Mouse (Mus musculus) embryonic facial prominence, embryonic 14.5 days (tissue): ENCODE data around the gene Gjc1. TPM values are rescaled to one million over a fixed set of nuclear protein-coding genes. Genes with fewer than 3 reads are reported as not detected.

ENCODE experiments used
- ATAC-seq: fragments of 200-750 bp; cut with Nextera tagmentation; 2 replicates; pipeline ENCODE4 v1.8.0; 2017; ENCODE audit warnings: low read depth, moderate number of reproducible peaks, moderate TSS enrichment
- DNase-seq: peaks from one replicate; pipeline ENCODE4 v3.0.0-alpha.2; 2015; ENCODE audit warnings: low spot score
- H3K27ac ChIP-seq: fragments of 300-500 bp; sonication (generic); replicated peaks from 2 replicates; pipeline ENCODE4 v1.5.1; 2014; ENCODE audit warnings: low read depth, mild to moderate bottlenecking, low read length, moderate library complexity
- H3K27me3 ChIP-seq: fragments of 300-500 bp; sonication (generic); replicated peaks from 2 replicates; pipeline ENCODE4 v1.6.1; 2014; ENCODE audit warnings: low read length; ENCODE audit not compliant: control insufficient read depth, insufficient read depth
- H3K36me3 ChIP-seq: fragments of 300-500 bp; sonication (generic); 2 replicates; pipeline ENCODE4 v1.6.1; 2014; ENCODE audit warnings: low read length, mixed read lengths; ENCODE audit not compliant: control insufficient read depth, insufficient read depth
- H3K4me1 ChIP-seq: fragments of 300-500 bp; sonication (generic); 2 replicates; pipeline ENCODE4 v1.6.1; 2014; ENCODE audit warnings: antibody characterized with exemption, low read length; ENCODE audit not compliant: control insufficient read depth, insufficient read depth
- H3K4me2 ChIP-seq: fragments of 300-500 bp; sonication (generic); 2 replicates; pipeline ENCODE4 v1.6.1; 2014; ENCODE audit warnings: low read depth, mild to moderate bottlenecking, low read length, moderate library complexity, mixed read lengths
- H3K4me3 ChIP-seq: fragments of 300-500 bp; sonication (generic); 2 replicates; pipeline ENCODE4 v1.5.1; 2014; ENCODE audit warnings: low read depth, mild to moderate bottlenecking, low read length
- H3K9ac ChIP-seq: fragments of 300-500 bp; sonication (generic); 2 replicates; pipeline ENCODE4 v1.6.1; 2014; ENCODE audit warnings: low read depth, mild to moderate bottlenecking, low read length, moderate library complexity, mixed read lengths
- H3K9me3 ChIP-seq: fragments of 300-500 bp; sonication (generic); 2 replicates; pipeline ENCODE4 v1.6.1; 2016; ENCODE audit warnings: low read length; ENCODE audit not compliant: control insufficient read depth
- whole genome bisulfite sequencing: fragments of 180-500 bp; shearing (Covaris S2); extraction: QIAGEN DNeasy Blood & Tissue Kit; methylation state at CpG from one replicate; pipeline ENCODE4 v1.1.7; 2014; 5-methylcytosine and 5-hydroxymethylcytosine counted together
- polyA plus RNA-seq: library from polyadenylated mRNA; unstranded; fragments of >200 nt; fragmentation: Nextera tagmentation; extraction: Ambion mirVana; gene quantifications from 2 replicates; pipeline ENCODE4 v1.2.1, GENCODE M21; 2014

Gene Gjc1
- polyA plus RNA-seq, 1 experiment from 2014 or later, result 46.0 TPM

- Histone ChIP-seq H3K9me3 (no peaks in the 10 kb centered on the region), H3K36me3 (no peaks in the 10 kb centered on the region), H3K27me3 (no peaks in the 10 kb centered on the region), H3K4me1 (peaks cover 11% of the 10 kb centered on the region), H3K4me3 (no peak overlapping the region), H3K9ac (no peak overlapping the region), H3K27ac (no peak overlapping the region), H3K4me2 (no peak overlapping the region)
- DNase-seq (no peak), ATAC-seq (no peak)
- whole genome bisulfite sequencing, result 66% methylated on average over 7 of the region's 7 CpGs
Measured at GRCm38 (mm10) chr11:102779824-102780223, 39.7 kb downstream of the Gjc1 start.

- H3K4me1 ChIP-seq, result peaks cover 11% of the 10 kb centered on the region
- H3K27me3 ChIP-seq, result no peaks in the 10 kb centered on the region
- WGBS, result 78% methylated on average over 8 of the region's 8 CpGs
- ATAC-seq (no peak), DNase-seq (no peak)
- H3K36me3 ChIP-seq, result no peaks in the 10 kb centered on the region
- H3K9me3 ChIP-seq, result no peaks in the 10 kb centered on the region
- H3K4me2 ChIP-seq, result no peak overlapping the region
- no peak overlapping the region for H3K9ac ChIP-seq
- no peak overlapping the region for H3K27ac ChIP-seq
- no peak overlapping the region for H3K4me3 ChIP-seq
Measured at GRCm38 (mm10) chr11:102779081-102779638, 40.3 kb downstream of the Gjc1 start.

GRCm38 (mm10) chr11:102778597-102778996, 40.9 kb downstream of the Gjc1 start:
- no peak for ATAC-seq
- DNase-seq, result no peak
- H3K9me3 ChIP-seq, result no peaks in the 10 kb centered on the region
- peak overlapping the region; percentile 50; the same call in 1 of the 2 replicates for H3K9ac ChIP-seq
- no peaks in the 10 kb centered on the region for H3K36me3 ChIP-seq
- H3K27ac ChIP-seq, result 0 out of 2 replicates have a peak overlapping the region, but pooled peaks have one; percentile 48
- H3K4me3 ChIP-seq, result no peak overlapping the region
- H3K4me1 ChIP-seq, result peaks cover 11% of the 10 kb centered on the region
- WGBS, result 32% methylated on average over 5 of the region's 5 CpGs
- H3K27me3 ChIP-seq, result no peaks in the 10 kb centered on the region
- H3K4me2 ChIP-seq, result no peak overlapping the region

GRCm38 (mm10) chr11:102778165-102778564, 41.3 kb downstream of the Gjc1 start:
- ATAC-seq (no peak), DNase-seq (peak; percentile 48)
- Histone ChIP-seq H3K4me1 (peaks cover 11% of the 10 kb centered on the region), H3K27me3 (no peaks in the 10 kb centered on the region), H3K4me2 (peak overlapping the region; percentile 51), H3K9me3 (no peaks in the 10 kb centered on the region), H3K36me3 (no peaks in the 10 kb centered on the region), H3K27ac (peak overlapping the region; percentile 48; the same call in 1 of the 2 replicates), H3K9ac (peak overlapping the region; percentile 50), H3K4me3 (peak overlapping the region; percentile 28)
- WGBS, result 12% methylated on average over 14 of the region's 14 CpGs

- 23% methylated on average over 21 of the region's 21 CpGs for WGBS
- no peaks in the 10 kb centered on the region for H3K27me3 ChIP-seq
- H3K36me3 ChIP-seq, result no peaks in the 10 kb centered on the region
- H3K4me1 ChIP-seq, result peaks cover 11% of the 10 kb centered on the region
- ATAC-seq (no peak), DNase-seq (peak; percentile 77)
- H3K4me3 ChIP-seq, result peak overlapping the region; percentile 28
- peak overlapping the region; percentile 51 for H3K4me2 ChIP-seq
- H3K27ac ChIP-seq, result peak overlapping the region; percentile 48
- H3K9me3 ChIP-seq, result no peaks in the 10 kb centered on the region
- H3K9ac ChIP-seq, result peak overlapping the region; percentile 50
Measured at GRCm38 (mm10) chr11:102777598-102777997, 41.9 kb downstream of the Gjc1 start.

GRCm38 (mm10) chr11:102774621-102775141, 44.8 kb downstream of the Gjc1 start:
- peak overlapping the region; percentile 56 for H3K4me3 ChIP-seq
- H3K9ac ChIP-seq, result peak overlapping the region; percentile 72
- no peaks in the 10 kb centered on the region for H3K9me3 ChIP-seq
- DNase-seq (peak; percentile 98), ATAC-seq (peak; percentile 93)
- WGBS, result under 1% methylated on average over 25 of the region's 25 CpGs
- H3K4me2 ChIP-seq, result peak overlapping the region; percentile 85
- H3K27ac ChIP-seq, result peak overlapping the region; percentile 91
- H3K36me3 ChIP-seq, result no peaks in the 10 kb centered on the region
- H3K27me3 ChIP-seq, result peaks cover 6% of the 10 kb centered on the region; the same call in 1 of the 2 replicates
- H3K4me1 ChIP-seq, result peaks cover 20% of the 10 kb centered on the region

GRCm38 (mm10) chr11:102773713-102774611, 45.5 kb downstream of the Gjc1 start:
- Histone ChIP-seq H3K27ac (peak overlapping the region; percentile 91), H3K9me3 (no peaks in the 10 kb centered on the region), H3K27me3 (peaks cover 6% of the 10 kb centered on the region; the same call in 1 of the 2 replicates), H3K9ac (peak overlapping the region; percentile 72), H3K36me3 (no peaks in the 10 kb centered on the region), H3K4me2 (peak overlapping the region; percentile 85), H3K4me3 (peak overlapping the region; percentile 56), H3K4me1 (peaks cover 20% of the 10 kb centered on the region)
- ATAC-seq, result peak; percentile 44
- DNase-seq, result peak; percentile 92
- WGBS, result under 1% methylated on average over 45 of the region's 46 CpGs

GRCm38 (mm10) chr11:102772771-102773700, 46.5 kb downstream of the Gjc1 start:
- Histone ChIP-seq H3K4me2 (no peak overlapping the region), H3K4me3 (no peak overlapping the region), H3K27me3 (peaks cover 6% of the 10 kb centered on the region; the same call in 1 of the 2 replicates), H3K36me3 (no peaks in the 10 kb centered on the region), H3K27ac (no peak overlapping the region), H3K9me3 (no peaks in the 10 kb centered on the region), H3K4me1 (peaks cover 13% of the 10 kb centered on the region), H3K9ac (no peak overlapping the region)
- WGBS, result 64% methylated on average over 18 of the region's 18 CpGs
- ATAC-seq, result no peak
- DNase-seq, result no peak
